Mouse (Mus musculus) forebrain, embryonic 10.5 days (tissue): ENCODE data around the gene Smco2. TPM values are rescaled to one million over a fixed set of nuclear protein-coding genes. Genes with fewer than 3 reads are reported as not detected.

ENCODE experiments used
- DNase-seq: peaks from one replicate; pipeline ENCODE4 v3.0.0-alpha.2; 2017; ENCODE audit warnings: low spot score; ENCODE audit errors: extremely low spot score
- H3K27ac ChIP-seq: fragments of 300-500 bp; sonication (generic); 2 replicates; pipeline ENCODE4 v1.5.1; 2016; ENCODE audit warnings: mild to moderate bottlenecking
- H3K27me3 ChIP-seq: fragments of 300-500 bp; sonication (generic); 2 replicates; pipeline ENCODE4 v1.6.1; 2016; ENCODE audit warnings: mild to moderate bottlenecking; ENCODE audit not compliant: poor library complexity, severe bottlenecking
- H3K36me3 ChIP-seq: fragments of 300-500 bp; sonication (generic); replicated peaks from 2 replicates; pipeline ENCODE4 v1.6.1; 2016; ENCODE audit warnings: mild to moderate bottlenecking, moderate library complexity
- H3K4me1 ChIP-seq: fragments of 300-500 bp; sonication (generic); 2 replicates; pipeline ENCODE4 v1.6.1; 2016
- H3K4me3 ChIP-seq: fragments of 300-500 bp; sonication (generic); 2 replicates; pipeline ENCODE4 v1.5.1; 2016; ENCODE audit warnings: mild to moderate bottlenecking, moderate library complexity
- H3K9me3 ChIP-seq: fragments of 300-500 bp; sonication (generic); 2 replicates; pipeline ENCODE4 v1.6.1; 2016; ENCODE audit warnings: mild to moderate bottlenecking, moderate library complexity
- WGBS: fragments of 180-500 bp; shearing (Covaris S2); methylation state at CpG from one replicate; pipeline ENCODE4 v1.1.7; 2016; 5-methylcytosine and 5-hydroxymethylcytosine counted together
- polyA plus RNA-seq: library from polyadenylated mRNA; unstranded; fragments of >200 nt; fragmentation: Nextera tagmentation; extraction: Ambion mirVana; gene quantifications from 2 replicates; pipeline ENCODE4 v1.2.1, GENCODE M21; 2016

Smco2 gene
- polyA plus RNA-seq, 1 experiment from 2014 or later = not detected

- WGBS = 80% methylated on average over 4 of the region's 4 CpGs
- Histone ChIP-seq H3K9me3 (no peaks in the 10 kb centered on the region), H3K36me3 (no peaks in the 10 kb centered on the region), H3K27ac (no peak overlapping the region), H3K27me3 (no peaks in the 10 kb centered on the region), H3K4me3 (no peak overlapping the region), H3K4me1 (no peaks in the 10 kb centered on the region)
- no peak for DNase-seq
Measured at GRCm38 (mm10) chr6:146865701-146866100, 15.8 kb downstream of the Smco2 start.

- peaks cover 3% of the 10 kb centered on the region; the same call in 1 of the 2 replicates for H3K4me1 ChIP-seq
- H3K9me3 ChIP-seq = peaks cover 5% of the 10 kb centered on the region
- no peaks in the 10 kb centered on the region for H3K36me3 ChIP-seq
- WGBS = 95% methylated on average over 4 of the region's 4 CpGs
- H3K27me3 ChIP-seq = peaks cover 17% of the 10 kb centered on the region
- DNase-seq = no peak
- H3K27ac ChIP-seq = no peak overlapping the region
- H3K4me3 ChIP-seq = no peak overlapping the region
Measured at GRCm38 (mm10) chr6:146871975-146872374, 22.1 kb downstream of the Smco2 start.

GRCm38 (mm10) chr6:146874415-146874814 lies 24.5 kb downstream of the Smco2 start:
- H3K27me3 ChIP-seq = peaks cover 24% of the 10 kb centered on the region
- H3K27ac ChIP-seq = no peak overlapping the region
- H3K4me1 ChIP-seq = peaks cover 14% of the 10 kb centered on the region
- no peak for DNase-seq
- peaks cover 11% of the 10 kb centered on the region for H3K9me3 ChIP-seq
- WGBS = 82% methylated on average over 6 of the region's 6 CpGs
- H3K36me3 ChIP-seq = no peaks in the 10 kb centered on the region
- no peak overlapping the region for H3K4me3 ChIP-seq

GRCm38 (mm10) chr6:146876820-146877219 lies 26.9 kb downstream of the Smco2 start:
- H3K4me3 ChIP-seq = no peak overlapping the region
- no peak for DNase-seq
- peaks cover 24% of the 10 kb centered on the region for H3K27me3 ChIP-seq
- H3K4me1 ChIP-seq = peaks cover 24% of the 10 kb centered on the region
- peaks cover 11% of the 10 kb centered on the region for H3K9me3 ChIP-seq
- H3K36me3 ChIP-seq = no peaks in the 10 kb centered on the region
- no peak overlapping the region for H3K27ac ChIP-seq
- WGBS = 91% methylated on average over 2 of the region's 2 CpGs

GRCm38 (mm10) chr6:146877425-146878045 lies 27.6 kb downstream of the Smco2 start:
- Histone ChIP-seq H3K4me1 (peaks cover 24% of the 10 kb centered on the region), H3K27me3 (peaks cover 24% of the 10 kb centered on the region)

GRCm38 (mm10) chr6:146878926-146879325 lies 29.0 kb downstream of the Smco2 start:
- peak overlapping the region; percentile 72 for H3K27ac ChIP-seq
- no peaks in the 10 kb centered on the region for H3K36me3 ChIP-seq
- 24% methylated on average over 10 of the region's 10 CpGs for WGBS
- no peak for DNase-seq
- no peak overlapping the region for H3K4me3 ChIP-seq
- H3K9me3 ChIP-seq = peaks cover 11% of the 10 kb centered on the region
- H3K4me1 ChIP-seq = peaks cover 24% of the 10 kb centered on the region
- H3K27me3 ChIP-seq = peaks cover 24% of the 10 kb centered on the region

More at GRCm38 (mm10) chr6:146877425-146878045, 27.6 kb downstream of the Smco2 start:
- H3K36me3 ChIP-seq = no peaks in the 10 kb centered on the region
- no peak overlapping the region for H3K4me3 ChIP-seq
- 92% methylated on average over 12 of the region's 12 CpGs for WGBS
- DNase-seq = no peak
- no peak overlapping the region for H3K27ac ChIP-seq
- H3K9me3 ChIP-seq = peaks cover 11% of the 10 kb centered on the region

GRCm38 (mm10) chr6:146879856-146880255 lies 30.0 kb downstream of the Smco2 start:
- Histone ChIP-seq H3K27ac (peak overlapping the region; percentile 68; the same call in 1 of the 2 replicates), H3K36me3 (no peaks in the 10 kb centered on the region), H3K4me3 (no peak overlapping the region), H3K4me1 (peaks cover 29% of the 10 kb centered on the region), H3K27me3 (peaks cover 18% of the 10 kb centered on the region), H3K9me3 (peaks cover 11% of the 10 kb centered on the region)
- no peak for DNase-seq
- 88% methylated on average over 9 of the region's 9 CpGs for WGBS

GRCm38 (mm10) chr6:146880296-146880695 lies 30.4 kb downstream of the Smco2 start:
- Histone ChIP-seq H3K4me1 (peaks cover 33% of the 10 kb centered on the region), H3K4me3 (no peak overlapping the region), H3K27ac (peak overlapping the region; percentile 22; the same call in 1 of the 2 replicates), H3K36me3 (no peaks in the 10 kb centered on the region), H3K27me3 (peaks cover 13% of the 10 kb centered on the region), H3K9me3 (peaks cover 11% of the 10 kb centered on the region)
- no peak for DNase-seq
- 83% methylated on average over 4 of the region's 4 CpGs for WGBS

- 70% methylated on average over 13 of the region's 13 CpGs for WGBS
- peaks cover 52% of the 10 kb centered on the region for H3K4me1 ChIP-seq
Measured at GRCm38 (mm10) chr6:146881896-146882770, 32.2 kb downstream of the Smco2 start.

GRCm38 (mm10) chr6:146883426-146883825 lies 33.5 kb downstream of the Smco2 start:
- H3K9me3 ChIP-seq = no peaks in the 10 kb centered on the region
- H3K4me3 ChIP-seq = no peak overlapping the region
- no peak overlapping the region for H3K27ac ChIP-seq
- 78% methylated on average over 2 of the region's 2 CpGs for WGBS
- H3K36me3 ChIP-seq = no peaks in the 10 kb centered on the region
- H3K27me3 ChIP-seq = 0 out of 2 replicates have a peak, but pooled peaks cover under 1% of the 10 kb centered on the region
- peaks cover 60% of the 10 kb centered on the region for H3K4me1 ChIP-seq
- no peak for DNase-seq

More at GRCm38 (mm10) chr6:146881896-146882770, 32.2 kb downstream of the Smco2 start:
- no peaks in the 10 kb centered on the region for H3K36me3 ChIP-seq
- H3K27me3 ChIP-seq = 0 out of 2 replicates have a peak, but pooled peaks cover 6% of the 10 kb centered on the region
- peaks cover 5% of the 10 kb centered on the region for H3K9me3 ChIP-seq
- H3K27ac ChIP-seq = no peak overlapping the region
- no peak for DNase-seq
- H3K4me3 ChIP-seq = no peak overlapping the region

- H3K9me3 ChIP-seq = no peaks in the 10 kb centered on the region
- no peak for DNase-seq
- no peaks in the 10 kb centered on the region for H3K27me3 ChIP-seq
- H3K4me1 ChIP-seq = peaks cover 58% of the 10 kb centered on the region
- no peaks in the 10 kb centered on the region for H3K36me3 ChIP-seq
- no peak overlapping the region for H3K27ac ChIP-seq
- no peak overlapping the region for H3K4me3 ChIP-seq
- 88% methylated on average over 3 of the region's 3 CpGs for WGBS
Measured at GRCm38 (mm10) chr6:146884171-146884570, 34.3 kb downstream of the Smco2 start.

- Histone ChIP-seq H3K36me3 (no peaks in the 10 kb centered on the region), H3K27ac (peak overlapping the region; percentile 40), H3K4me3 (no peak overlapping the region), H3K4me1 (peaks cover 58% of the 10 kb centered on the region), H3K27me3 (no peaks in the 10 kb centered on the region), H3K9me3 (no peaks in the 10 kb centered on the region)
- 39% methylated on average over 4 of the region's 4 CpGs for WGBS
- no peak for DNase-seq
Measured at GRCm38 (mm10) chr6:146884851-146885250, 34.9 kb downstream of the Smco2 start.
